Mouse (Mus musculus): ENCODE results near the gene Il17re.

GRCm38 (mm10) chr6:113416416-113416815 is 41.9 kb upstream of the Il17re start:
- TF ChIP-seq POLR2A (IDR thresholded peaks at IDR 0.05; ENCODE audit: borderline replicate concordance, low read depth, low read length) (no peak), CTCF (IDR thresholded peaks at IDR 0.05; ENCODE audit: low read depth, low read length) (no peak)
